Mouse (Mus musculus) heart, postnatal 0 days (tissue): ENCODE measurements around the gene Tox2. TPM values are rescaled to one million over a fixed set of nuclear protein-coding genes. Genes with fewer than 3 reads are reported as not detected.

Experiments used
- ATAC-seq: fragments of 200-750 bp; cut with Nextera tagmentation; 2 replicates; pipeline ENCODE4 v1.8.0; 2017; ENCODE audit warnings: low read depth, moderate number of reproducible peaks, moderate library complexity; ENCODE audit not compliant: insufficient read depth
- DNase-seq: peaks from one replicate; pipeline ENCODE4 v3.0.0-alpha.2; 2016; ENCODE audit warnings: low spot score
- H3K27ac ChIP-seq: fragments of 300-500 bp; sonication (generic); 2 replicates; pipeline ENCODE4 v1.5.1; 2014; ENCODE audit warnings: low read depth, mild to moderate bottlenecking
- H3K27me3 ChIP-seq: fragments of 300-500 bp; sonication (generic); 2 replicates; pipeline ENCODE4 v1.6.1; 2014; ENCODE audit warnings: low read length, mixed read lengths; ENCODE audit not compliant: control insufficient read depth, insufficient read depth
- H3K36me3 ChIP-seq: fragments of 300-500 bp; sonication (generic); replicated peaks from 2 replicates; pipeline ENCODE4 v1.6.1; 2014; ENCODE audit warnings: low read length, mixed read lengths; ENCODE audit not compliant: control insufficient read depth, insufficient read depth
- H3K4me1 ChIP-seq: fragments of 300-500 bp; sonication (generic); 2 replicates; pipeline ENCODE4 v1.6.1; 2014; ENCODE audit warnings: antibody characterized with exemption; ENCODE audit not compliant: control insufficient read depth, insufficient read depth
- H3K4me2 ChIP-seq: fragments of 300-500 bp; sonication (generic); 2 replicates; pipeline ENCODE4 v1.6.1; 2014; ENCODE audit warnings: low read depth, mild to moderate bottlenecking, low read length, moderate library complexity
- H3K4me3 ChIP-seq: fragments of 300-500 bp; sonication (generic); 2 replicates; pipeline ENCODE4 v1.5.1; 2014; ENCODE audit warnings: low read depth, low read length
- H3K9ac ChIP-seq: fragments of 300-500 bp; sonication (generic); replicated peaks from 2 replicates; pipeline ENCODE4 v1.6.1; 2014; ENCODE audit warnings: low read depth, low read length, mixed read lengths
- H3K9me3 ChIP-seq: fragments of 300-500 bp; sonication (generic); replicated peaks from 2 replicates; pipeline ENCODE4 v1.6.1; 2016; ENCODE audit warnings: low read length; ENCODE audit not compliant: control insufficient read depth
- CTCF ChIP-seq: IDR thresholded peaks from 2 replicates; pipeline ENCODE4 v1.5.1; 2016; ENCODE audit warnings: antibody characterized with exemption, control low read depth, low read depth
- EP300 ChIP-seq: IDR thresholded peaks from 2 replicates; pipeline ENCODE4 v1.6.1; 2016; ENCODE audit warnings: antibody characterized with exemption, low read depth
- WGBS: fragments of 180-500 bp; shearing (Covaris S2); extraction: QIAGEN DNeasy Blood & Tissue Kit; methylation state at CpG from one replicate; pipeline ENCODE4 v1.1.7; 2014; 5-methylcytosine and 5-hydroxymethylcytosine counted together
- polyA plus RNA-seq: library from polyadenylated mRNA; unstranded; fragments of >200 nt; fragmentation: Nextera tagmentation; extraction: Ambion mirVana; gene quantifications from 2 replicates; pipeline ENCODE4 v1.2.1, GENCODE M21; 2015
- total RNA-seq: library from RNA; depleted of rRNA; stranded (reverse); fragments of >200 nt; gene quantifications from 2 replicates; pipeline ENCODE4 v1.2.3, GENCODE M21; 2014; ENCODE audit warnings: low replicate concordance

The Tox2 gene
- total and polyA plus RNA-seq, 2 experiments from 2014 or later: 0.19 to 1.7 TPM

GRCm38 (mm10) chr2:163285762-163286161 lies 82.8 kb downstream of the Tox2 start:
- no peaks in the 10 kb centered on the region for H3K36me3 ChIP-seq
- H3K27me3 ChIP-seq: no peaks in the 10 kb centered on the region
- 34% methylated on average over 7 of the region's 7 CpGs for WGBS
- H3K4me1 ChIP-seq: peaks cover 6% of the 10 kb centered on the region
- H3K4me2 ChIP-seq: peak overlapping the region; percentile 60
- H3K27ac ChIP-seq: no peak overlapping the region; the same call in none of the 2 replicates
- H3K9ac ChIP-seq: no peak overlapping the region; the same call in 1 of the 2 replicates
- no peaks in the 10 kb centered on the region for H3K9me3 ChIP-seq
- no peak for TF ChIP-seq EP300
- TF ChIP-seq CTCF: peak; percentile 20; the same call in 1 of the 2 replicates
- peak overlapping the region; percentile 34 for H3K4me3 ChIP-seq
- ATAC-seq (peak; percentile 88), DNase-seq (peak; percentile 58)

- Histone ChIP-seq H3K9me3 (no peaks in the 10 kb centered on the region), H3K9ac (no peak overlapping the region), H3K36me3 (no peaks in the 10 kb centered on the region), H3K4me2 (peak overlapping the region; percentile 50), H3K27me3 (no peaks in the 10 kb centered on the region), H3K4me3 (no peak overlapping the region), H3K27ac (no peak overlapping the region), H3K4me1 (peaks cover 6% of the 10 kb centered on the region)
- 17% methylated on average over 21 of the region's 21 CpGs for WGBS
- peak; percentile 63 for DNase-seq
- peak; percentile 75 for ATAC-seq
- TF ChIP-seq CTCF: no peak
- TF ChIP-seq EP300: no peak
Observed at GRCm38 (mm10) chr2:163288881-163289379, 86.0 kb downstream of the Tox2 start.

GRCm38 (mm10) chr2:163296999-163297630 lies 94.2 kb downstream of the Tox2 start:
- no peak overlapping the region for H3K4me2 ChIP-seq
- H3K27me3 ChIP-seq: no peaks in the 10 kb centered on the region
- H3K9me3 ChIP-seq: no peaks in the 10 kb centered on the region
- no peaks in the 10 kb centered on the region for H3K36me3 ChIP-seq
- H3K4me1 ChIP-seq: no peaks in the 10 kb centered on the region
- no peak overlapping the region for H3K27ac ChIP-seq
- H3K9ac ChIP-seq: no peak overlapping the region
- H3K4me3 ChIP-seq: no peak overlapping the region
- DNase-seq: no peak
- TF ChIP-seq CTCF (no peak), EP300 (no peak)
- ATAC-seq: no peak
- 59% methylated on average over 11 of the region's 11 CpGs for WGBS

- ATAC-seq (no peak), DNase-seq (no peak)
- H3K36me3 ChIP-seq: no peaks in the 10 kb centered on the region
- H3K4me1 ChIP-seq: no peaks in the 10 kb centered on the region
- H3K4me2 ChIP-seq: no peak overlapping the region
- TF ChIP-seq CTCF (no peak), EP300 (no peak)
- H3K9me3 ChIP-seq: no peaks in the 10 kb centered on the region
- no peak overlapping the region for H3K27ac ChIP-seq
- no peak overlapping the region for H3K9ac ChIP-seq
- 68% methylated on average over 14 of the region's 14 CpGs for WGBS
- H3K4me3 ChIP-seq: no peak overlapping the region
- no peaks in the 10 kb centered on the region for H3K27me3 ChIP-seq
Observed at GRCm38 (mm10) chr2:163300069-163301060, 97.4 kb downstream of the Tox2 start.

GRCm38 (mm10) chr2:163301641-163302040 lies 98.7 kb downstream of the Tox2 start:
- no peak for ATAC-seq
- Histone ChIP-seq H3K36me3 (no peaks in the 10 kb centered on the region), H3K9me3 (no peaks in the 10 kb centered on the region)

More at GRCm38 (mm10) chr2:163301641-163302040, 98.7 kb downstream of the Tox2 start:
- DNase-seq: no peak
- H3K4me1 ChIP-seq: no peaks in the 10 kb centered on the region
- no peak overlapping the region for H3K4me3 ChIP-seq
- H3K27me3 ChIP-seq: no peaks in the 10 kb centered on the region
- no peak overlapping the region for H3K9ac ChIP-seq
- TF ChIP-seq EP300 (no peak), CTCF (peak; percentile 33)
- H3K27ac ChIP-seq: no peak overlapping the region
- H3K4me2 ChIP-seq: no peak overlapping the region
- WGBS: 40% methylated on average over 5 of the region's 5 CpGs
